Mouse (Mus musculus) hindbrain, embryonic 12.5 days (tissue): ENCODE data around the gene Ccnd3. TPM values are rescaled to one million over a fixed set of nuclear protein-coding genes. Genes with fewer than 3 reads are reported as not detected.

Source experiments
- ATAC-seq: fragments of 200-750 bp; cut with Nextera tagmentation; 2 replicates; pipeline ENCODE4 v1.8.0; 2017; ENCODE audit warnings: moderate TSS enrichment; ENCODE audit not compliant: low FRiP score
- H3K27ac ChIP-seq: fragments of 300-500 bp; sonication (generic); 2 replicates; pipeline ENCODE4 v1.5.1; 2016; ENCODE audit warnings: mild to moderate bottlenecking
- H3K27me3 ChIP-seq: fragments of 300-500 bp; sonication (generic); 2 replicates; pipeline ENCODE4 v1.6.1; 2016; ENCODE audit warnings: mild to moderate bottlenecking
- H3K36me3 ChIP-seq: fragments of 300-500 bp; sonication (generic); 2 replicates; pipeline ENCODE4 v1.6.1; 2016; ENCODE audit warnings: mild to moderate bottlenecking
- H3K4me1 ChIP-seq: fragments of 300-500 bp; sonication (generic); 2 replicates; pipeline ENCODE4 v1.6.1; 2016
- H3K4me2 ChIP-seq: fragments of 300-500 bp; sonication (generic); replicated peaks from 2 replicates; pipeline ENCODE4 v1.6.1; 2016; ENCODE audit warnings: mild to moderate bottlenecking
- H3K4me3 ChIP-seq: fragments of 300-500 bp; sonication (generic); 2 replicates; pipeline ENCODE4 v1.5.1; 2016; ENCODE audit warnings: mild to moderate bottlenecking
- H3K9ac ChIP-seq: fragments of 300-500 bp; sonication (generic); 2 replicates; pipeline ENCODE4 v1.6.1; 2016; ENCODE audit warnings: mild to moderate bottlenecking, moderate library complexity
- H3K9me3 ChIP-seq: fragments of 300-500 bp; sonication (generic); replicated peaks from 2 replicates; pipeline ENCODE4 v1.6.1; 2016; ENCODE audit warnings: mild to moderate bottlenecking
- WGBS: fragments of 180-500 bp; shearing (Covaris S2); methylation state at CpG from one replicate; pipeline ENCODE4 v1.1.7; 2016; 5-methylcytosine and 5-hydroxymethylcytosine counted together
- polyA plus RNA-seq: library from polyadenylated mRNA; unstranded; fragments of >200 nt; fragmentation: Nextera tagmentation; extraction: Ambion mirVana; gene quantifications from 2 replicates; pipeline ENCODE4 v1.2.1, GENCODE M21; 2016

Ccnd3 gene
- polyA plus RNA-seq, 1 experiment from 2014 or later: 177 TPM

DNA sequence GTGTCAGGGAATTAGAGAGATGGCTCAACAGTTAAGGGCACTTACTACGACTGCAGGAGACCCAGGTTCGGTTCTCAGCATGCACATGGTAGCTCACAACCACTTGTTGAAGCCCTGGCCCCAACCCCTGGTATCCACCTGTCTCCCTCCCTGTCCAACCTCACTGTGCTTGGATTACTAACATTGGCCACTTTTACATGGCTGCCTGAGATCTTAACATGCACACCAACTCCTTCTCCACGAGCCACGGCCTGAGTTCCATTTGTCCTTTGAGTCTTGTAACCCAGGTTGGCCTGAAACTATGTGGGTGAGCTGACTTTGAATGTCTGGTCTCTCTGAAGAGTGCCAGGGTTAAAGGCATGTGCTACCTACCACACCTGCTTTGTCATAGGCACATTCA is 1.8 kb downstream of the Ccnd3 start:
- Histone ChIP-seq H3K36me3 (no peaks in the 10 kb centered on the region), H3K4me3 (no peak overlapping the region), H3K4me2 (no peak overlapping the region), H3K27me3 (no peaks in the 10 kb centered on the region), H3K9me3 (no peaks in the 10 kb centered on the region), H3K4me1 (peaks cover 21% of the 10 kb centered on the region), H3K27ac (no peak overlapping the region), H3K9ac (no peak overlapping the region)
- WGBS: 93% methylated on average over 4 of the region's 4 CpGs
- ATAC-seq: no peak

DNA sequence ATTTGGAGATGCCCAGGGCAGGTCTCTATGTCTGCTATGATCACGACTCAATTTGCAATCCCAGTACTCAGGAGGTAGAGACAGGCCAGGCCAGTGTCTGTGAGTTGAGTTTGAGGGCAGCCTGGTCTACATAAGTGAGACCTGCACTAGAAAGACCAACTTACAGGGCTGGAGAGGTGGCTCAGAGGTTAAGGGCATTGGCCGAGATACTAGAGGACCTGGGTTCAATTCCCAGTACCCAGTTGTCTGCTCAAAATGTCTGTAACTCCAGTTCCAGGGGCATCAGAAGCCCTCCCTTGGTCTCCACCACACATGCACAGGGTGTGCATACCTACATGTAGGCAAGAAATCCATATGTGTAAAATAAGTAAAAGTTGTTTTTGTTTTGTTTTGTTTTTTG is 2.7 kb downstream of the Ccnd3 start:
- Histone ChIP-seq H3K27ac (no peak overlapping the region), H3K4me1 (peaks cover 21% of the 10 kb centered on the region), H3K4me3 (no peak overlapping the region), H3K9ac (no peak overlapping the region), H3K4me2 (no peak overlapping the region), H3K9me3 (no peaks in the 10 kb centered on the region), H3K27me3 (no peaks in the 10 kb centered on the region), H3K36me3 (no peaks in the 10 kb centered on the region)
- ATAC-seq: no peak
- 88% methylated on average over 2 of the region's 2 CpGs for WGBS

DNA sequence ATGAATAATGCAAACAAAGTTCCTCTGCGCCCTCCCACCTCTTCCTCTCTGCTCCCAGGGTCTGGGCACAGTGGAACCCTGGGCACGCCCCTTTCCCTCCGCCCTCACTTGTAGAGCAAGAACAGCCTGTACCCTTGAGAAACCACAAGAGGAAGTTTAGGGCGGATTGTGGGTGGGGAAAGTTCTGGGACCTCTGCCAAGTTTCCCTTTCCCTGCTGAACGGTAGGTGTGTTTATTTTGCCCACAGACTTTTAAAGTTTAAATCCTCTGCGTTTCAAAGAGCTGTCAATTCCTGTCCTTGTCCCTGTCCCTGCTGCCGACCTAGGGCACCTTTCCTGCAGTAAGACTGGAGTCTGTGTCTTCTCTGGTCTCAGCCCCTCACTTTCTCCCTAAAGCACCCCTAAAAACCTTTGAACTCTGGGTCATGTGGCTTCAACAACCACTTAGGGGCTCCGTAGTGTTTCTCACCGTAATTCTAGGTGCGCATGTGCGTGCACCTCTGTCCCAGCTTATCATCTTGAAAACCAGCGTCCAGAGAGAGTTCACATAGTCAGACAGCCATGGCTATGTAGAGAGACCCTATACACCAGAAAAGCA is 3.3 kb downstream of the Ccnd3 start:
- H3K4me2 ChIP-seq: peak overlapping the region; percentile 27; the same call in 1 of the 2 replicates
- peak overlapping the region; percentile 70 for H3K27ac ChIP-seq
- WGBS: 58% methylated on average over 12 of the region's 12 CpGs
- H3K4me3 ChIP-seq: no peak overlapping the region
- no peaks in the 10 kb centered on the region for H3K9me3 ChIP-seq
- H3K27me3 ChIP-seq: no peaks in the 10 kb centered on the region
- peaks cover 21% of the 10 kb centered on the region for H3K4me1 ChIP-seq
- no peak for ATAC-seq
- H3K9ac ChIP-seq: no peak overlapping the region
- H3K36me3 ChIP-seq: no peaks in the 10 kb centered on the region

DNA sequence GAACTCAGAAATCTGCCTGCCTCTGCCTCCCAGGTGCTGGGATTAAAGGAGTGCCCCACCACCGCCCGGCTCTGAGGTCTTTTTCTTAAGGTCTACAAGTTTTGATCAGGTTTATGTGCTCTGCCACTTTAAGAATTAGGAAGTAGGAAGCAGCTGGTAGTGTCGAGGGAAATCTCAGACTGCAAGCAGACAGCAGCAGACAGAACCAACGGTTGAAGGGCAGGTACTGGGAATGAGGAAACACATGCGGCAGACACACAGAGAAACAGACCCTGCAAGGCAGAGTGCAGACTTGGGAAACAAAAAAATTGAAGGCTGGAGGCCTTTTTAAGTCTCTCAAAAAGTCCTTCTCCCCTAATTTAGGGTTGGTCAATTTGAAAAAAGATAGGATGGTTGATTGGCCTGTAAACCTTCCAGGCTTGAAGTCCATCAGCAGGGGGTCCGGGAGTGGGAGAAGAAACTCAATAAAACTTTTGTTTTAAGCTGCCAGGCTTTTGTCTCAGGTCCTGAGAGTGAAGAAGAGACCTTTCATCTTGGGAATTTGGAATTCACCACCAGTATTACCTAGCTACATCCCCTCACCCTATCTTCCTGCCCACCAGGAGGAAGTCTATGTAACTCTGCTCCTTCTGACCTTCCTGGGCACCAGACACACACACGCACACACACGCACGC is 4.3 kb downstream of the Ccnd3 start:
- no peak overlapping the region for H3K4me2 ChIP-seq
- no peak overlapping the region for H3K27ac ChIP-seq
- no peak overlapping the region for H3K9ac ChIP-seq
- H3K4me3 ChIP-seq: no peak overlapping the region
- WGBS: 51% methylated on average over 9 of the region's 9 CpGs
- H3K27me3 ChIP-seq: no peaks in the 10 kb centered on the region
- H3K36me3 ChIP-seq: no peaks in the 10 kb centered on the region
- H3K9me3 ChIP-seq: no peaks in the 10 kb centered on the region
- no peak for ATAC-seq
- peaks cover 21% of the 10 kb centered on the region for H3K4me1 ChIP-seq

DNA sequence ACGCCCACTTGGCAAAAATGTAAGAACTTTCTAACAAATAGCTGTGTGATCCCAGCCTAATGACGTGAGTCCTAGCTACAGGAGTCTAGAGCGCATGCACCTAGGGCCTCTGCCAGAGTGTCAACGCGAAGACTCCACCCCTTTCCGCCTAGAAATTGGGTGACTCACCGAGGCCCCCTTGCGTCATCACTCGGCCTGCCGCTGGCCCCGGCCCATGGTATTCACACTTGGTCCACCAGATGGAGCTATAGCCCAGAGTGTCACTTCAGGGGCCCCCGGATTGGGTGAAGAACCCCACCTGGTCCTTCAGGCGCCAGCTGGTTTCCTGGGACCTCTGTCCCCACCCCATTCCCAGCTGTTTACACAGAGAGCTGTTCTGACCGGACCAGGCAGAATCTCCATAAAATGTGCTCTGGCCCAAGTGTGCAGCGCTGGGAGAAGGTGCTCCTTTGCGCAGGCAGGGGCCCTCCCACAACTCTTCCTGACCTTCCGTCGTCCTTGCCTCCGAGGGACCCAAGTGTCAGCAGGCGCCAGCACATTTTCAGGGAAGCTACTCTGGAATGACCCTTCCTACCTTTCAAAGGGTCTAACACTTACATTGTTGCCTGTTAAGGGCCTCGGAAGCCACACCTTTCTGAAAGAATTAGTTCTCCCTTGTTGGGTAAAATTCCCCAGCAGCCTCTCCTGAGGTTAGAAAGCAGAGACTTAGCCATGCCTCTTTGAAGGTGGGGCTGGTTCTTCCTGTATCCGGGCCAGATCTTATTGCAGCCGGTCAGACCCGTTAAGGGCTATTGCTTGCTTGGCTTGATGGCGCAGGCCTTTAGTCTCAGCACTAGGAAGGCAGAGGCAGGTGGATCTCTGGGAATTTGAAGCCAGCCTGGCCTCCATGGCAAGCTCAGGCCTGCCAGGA is 6.5 kb downstream of the Ccnd3 start:
- no peak overlapping the region for H3K9ac ChIP-seq
- peak overlapping the region; percentile 56; the same call in 1 of the 2 replicates for H3K27ac ChIP-seq
- H3K4me2 ChIP-seq: peak overlapping the region; percentile 17
- ATAC-seq: peak; percentile 88
- H3K27me3 ChIP-seq: no peaks in the 10 kb centered on the region
- no peaks in the 10 kb centered on the region for H3K36me3 ChIP-seq
- H3K4me3 ChIP-seq: peak overlapping the region; percentile 1; the same call in 1 of the 2 replicates
- no peaks in the 10 kb centered on the region for H3K9me3 ChIP-seq
- peaks cover 10% of the 10 kb centered on the region; the same call in 1 of the 2 replicates for H3K4me1 ChIP-seq
- WGBS: 18% methylated on average over 25 of the region's 25 CpGs

DNA sequence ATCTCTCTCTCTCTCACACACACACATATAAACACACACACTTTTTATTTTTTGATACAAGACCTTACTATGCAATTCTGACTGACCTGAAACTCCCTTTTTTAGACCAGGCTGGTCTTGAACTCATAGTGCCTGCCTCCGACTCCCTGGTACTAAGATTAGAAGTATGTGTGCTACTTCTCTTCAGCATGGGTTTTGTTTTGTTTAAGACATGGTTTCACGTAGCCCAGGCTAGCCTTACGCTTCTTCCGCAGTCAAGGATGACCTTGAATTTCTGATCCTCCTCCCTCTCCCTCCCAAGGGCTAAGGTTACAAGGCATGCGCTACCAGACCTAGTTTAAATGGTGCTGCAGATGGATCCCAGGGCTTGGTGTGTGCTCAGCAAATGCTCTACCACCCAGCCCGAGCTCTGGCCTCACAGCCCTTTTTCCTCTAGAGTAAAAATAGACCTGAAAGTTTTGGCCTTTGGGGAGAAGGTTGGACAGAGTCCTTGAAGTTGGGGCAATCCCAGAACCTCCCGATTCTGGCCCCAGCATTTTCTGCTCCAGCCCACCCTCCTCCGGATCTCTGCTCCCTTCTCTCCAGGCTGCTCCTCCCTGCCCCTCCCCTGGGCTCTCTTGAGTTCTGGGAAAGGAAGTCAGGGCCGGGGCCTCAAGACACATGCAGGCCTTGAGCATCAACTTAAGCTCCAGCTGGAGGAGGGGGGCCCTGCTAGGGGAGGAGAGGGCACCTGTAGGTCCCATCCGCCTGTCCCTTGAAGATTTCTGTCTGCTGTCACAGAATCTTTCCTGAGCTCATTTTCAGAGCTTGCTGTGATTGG is 8.3 kb downstream of the Ccnd3 start:
- no peak overlapping the region for H3K27ac ChIP-seq
- H3K4me1 ChIP-seq: peaks cover 15% of the 10 kb centered on the region
- no peak for ATAC-seq
- 73% methylated on average over 10 of the region's 10 CpGs for WGBS
- no peak overlapping the region for H3K4me3 ChIP-seq
- 0 out of 2 replicates have a peak overlapping the region, but pooled peaks have one; percentile 4 for H3K9ac ChIP-seq
- no peaks in the 10 kb centered on the region for H3K36me3 ChIP-seq
- no peaks in the 10 kb centered on the region for H3K27me3 ChIP-seq
- no peaks in the 10 kb centered on the region for H3K9me3 ChIP-seq
- H3K4me2 ChIP-seq: no peak overlapping the region

DNA sequence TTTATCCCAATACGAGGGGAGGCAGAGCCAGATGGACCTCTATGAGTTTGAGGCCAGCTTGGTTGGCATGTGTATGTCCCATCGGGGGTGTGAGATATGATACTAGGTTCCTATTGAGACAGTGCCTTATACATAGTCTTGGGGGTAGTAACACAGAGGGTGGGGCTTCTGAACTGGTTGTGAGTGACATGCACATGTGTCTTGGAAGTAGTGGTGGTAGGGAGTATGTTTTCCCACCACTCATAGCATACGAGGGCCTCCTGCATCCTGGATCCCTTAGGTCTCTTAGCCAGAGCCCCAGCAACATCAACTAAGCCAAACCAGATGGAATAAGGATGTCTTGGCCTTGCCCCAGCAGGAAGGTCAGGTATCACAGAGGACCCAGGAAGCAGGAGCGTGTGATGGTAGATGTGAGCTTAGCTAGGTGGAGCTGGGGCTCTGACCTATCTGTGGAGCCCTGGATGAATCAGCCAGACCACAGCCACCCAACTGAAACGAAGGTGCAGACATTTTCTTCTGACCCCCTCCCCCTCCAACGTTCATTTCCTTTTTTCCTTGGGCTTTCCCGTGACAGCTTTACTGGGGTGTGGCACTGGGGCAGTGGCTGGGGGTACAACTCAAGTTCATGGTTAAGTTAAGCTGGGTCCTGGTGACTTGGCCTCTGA is 10.5 kb downstream of the Ccnd3 start:
- Histone ChIP-seq H3K4me2 (no peak overlapping the region), H3K27ac (no peak overlapping the region), H3K27me3 (no peaks in the 10 kb centered on the region), H3K4me1 (peaks cover 11% of the 10 kb centered on the region), H3K9me3 (no peaks in the 10 kb centered on the region), H3K36me3 (no peaks in the 10 kb centered on the region), H3K4me3 (no peak overlapping the region), H3K9ac (no peak overlapping the region)
- no peak for ATAC-seq
- WGBS: 90% methylated on average over 7 of the region's 7 CpGs

DNA sequence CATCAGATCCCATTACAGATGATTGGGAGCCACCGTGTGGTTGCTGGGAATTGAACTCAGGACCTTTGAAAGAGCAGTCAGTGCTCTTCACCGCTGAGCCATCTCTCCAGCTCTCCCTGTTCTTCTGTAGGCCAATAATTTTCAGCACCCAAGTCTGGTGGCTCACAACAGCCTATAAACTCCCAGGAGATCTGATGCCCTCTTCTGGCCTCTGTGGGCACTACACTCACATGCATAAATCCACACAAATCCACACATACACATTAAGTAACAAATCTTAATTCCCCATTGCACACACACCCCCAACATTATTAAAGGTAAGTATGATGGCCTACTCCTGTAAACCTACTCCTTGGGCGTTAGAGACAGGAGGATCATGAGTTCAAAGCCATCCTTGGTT is 11.4 kb downstream of the Ccnd3 start:
- H3K27me3 ChIP-seq: no peaks in the 10 kb centered on the region
- H3K4me3 ChIP-seq: no peak overlapping the region
- ATAC-seq: no peak
- peaks cover 11% of the 10 kb centered on the region for H3K4me1 ChIP-seq
- WGBS: 95% methylated on average over 3 of the region's 3 CpGs
- no peak overlapping the region for H3K9ac ChIP-seq
- no peaks in the 10 kb centered on the region for H3K9me3 ChIP-seq
- H3K36me3 ChIP-seq: no peaks in the 10 kb centered on the region
- H3K4me2 ChIP-seq: no peak overlapping the region
- no peak overlapping the region for H3K27ac ChIP-seq

DNA sequence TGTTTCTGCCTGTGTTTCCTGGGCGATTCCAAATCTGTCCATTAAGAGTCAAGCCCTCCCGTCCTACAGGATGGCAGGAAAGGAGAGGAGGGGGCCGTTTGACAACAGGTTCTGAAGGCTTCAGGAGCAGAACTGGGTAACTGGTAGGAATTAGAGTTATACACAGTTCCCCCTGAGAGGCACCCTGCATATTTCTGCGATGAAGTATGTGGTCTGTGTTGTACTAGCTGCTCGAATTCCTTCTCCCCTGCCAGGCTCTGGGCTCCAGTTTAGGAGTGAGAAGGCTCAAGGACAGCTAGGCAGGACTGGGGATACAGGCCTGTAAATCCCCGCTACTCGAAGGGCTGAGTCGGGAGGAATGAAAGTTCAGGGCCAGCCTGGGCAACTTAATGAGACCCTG is 13.4 kb downstream of the Ccnd3 start:
- H3K27me3 ChIP-seq: no peaks in the 10 kb centered on the region
- H3K9me3 ChIP-seq: no peaks in the 10 kb centered on the region
- peak overlapping the region; percentile 64; the same call in 1 of the 2 replicates for H3K27ac ChIP-seq
- H3K4me3 ChIP-seq: no peak overlapping the region
- no peak overlapping the region for H3K4me2 ChIP-seq
- no peak for ATAC-seq
- H3K36me3 ChIP-seq: no peaks in the 10 kb centered on the region
- H3K4me1 ChIP-seq: peaks cover 28% of the 10 kb centered on the region
- no peak overlapping the region for H3K9ac ChIP-seq
- WGBS: 44% methylated on average over 8 of the region's 8 CpGs

DNA sequence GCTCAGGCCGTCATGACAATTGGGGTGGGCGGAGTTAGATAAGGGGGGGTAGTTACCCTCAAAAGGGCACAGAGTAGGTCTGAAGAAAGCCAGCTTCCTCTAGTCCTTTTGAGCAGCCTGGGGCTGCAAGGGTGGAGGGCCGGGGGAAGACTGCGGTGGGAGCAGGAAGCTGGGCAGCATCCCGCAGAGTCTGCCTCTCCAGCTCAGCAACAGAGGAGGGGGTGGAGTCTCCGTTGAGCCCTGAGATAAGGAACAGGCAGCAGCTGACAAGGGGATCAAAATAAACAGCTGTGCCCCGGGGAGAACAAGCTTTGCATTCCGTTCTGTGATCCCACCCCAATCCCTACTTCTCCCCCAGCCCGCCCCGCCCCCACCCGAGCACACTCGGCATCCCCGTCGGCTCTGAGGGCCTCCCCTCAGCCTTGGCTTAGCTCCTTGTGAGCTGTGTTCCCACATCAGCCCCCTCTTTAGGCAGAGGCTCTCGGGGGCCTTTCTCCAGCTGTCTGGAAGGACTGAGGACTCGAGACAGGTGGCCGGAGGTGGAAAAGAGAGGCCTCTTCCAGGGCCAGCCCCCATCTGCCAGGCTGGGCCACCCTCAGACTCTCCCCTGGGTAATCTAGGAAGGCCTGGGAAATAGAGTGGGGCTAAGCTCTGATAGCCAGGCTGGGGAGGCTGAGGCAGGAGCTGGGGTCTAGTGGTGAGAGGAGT is 16.9 kb downstream of the Ccnd3 start:
- peak overlapping the region; percentile 47; the same call in 1 of the 2 replicates for H3K9ac ChIP-seq
- 3% methylated on average over 17 of the region's 17 CpGs for WGBS

DNA sequence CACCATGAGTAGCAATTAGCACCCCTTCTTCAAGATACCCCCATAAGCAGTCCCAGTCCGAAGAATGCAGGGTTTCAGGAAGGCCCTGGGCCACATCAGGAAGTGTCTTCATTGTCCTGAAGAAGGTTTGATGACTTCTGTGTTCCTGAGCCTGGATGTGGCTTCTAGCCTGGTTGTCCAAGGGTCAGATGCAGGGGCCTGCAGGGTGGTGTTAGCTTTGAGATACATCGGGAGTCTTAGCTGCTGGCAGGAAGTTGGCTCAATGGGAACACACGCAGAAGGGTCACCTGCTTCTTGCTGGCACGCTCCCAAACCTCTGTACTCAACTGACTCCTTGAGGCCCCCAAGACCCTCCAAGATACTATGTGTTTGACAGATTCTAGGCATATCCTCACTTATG is 17.7 kb downstream of the Ccnd3 start:
- Histone ChIP-seq H3K27ac (peak overlapping the region; percentile 92), H3K9ac (no peak overlapping the region), H3K4me1 (peaks cover 37% of the 10 kb centered on the region), H3K4me3 (no peak overlapping the region), H3K9me3 (no peaks in the 10 kb centered on the region), H3K36me3 (no peaks in the 10 kb centered on the region), H3K4me2 (no peak overlapping the region), H3K27me3 (no peaks in the 10 kb centered on the region)
- 61% methylated on average over 4 of the region's 4 CpGs for WGBS
- peak; percentile 27; the same call in 1 of the 2 replicates for ATAC-seq

More for the DNA sequence above, 16.9 kb downstream of the Ccnd3 start:
- H3K4me3 ChIP-seq: peak overlapping the region; percentile 5; the same call in 1 of the 2 replicates
- peak overlapping the region; percentile 47 for H3K4me2 ChIP-seq
- H3K36me3 ChIP-seq: no peaks in the 10 kb centered on the region
- H3K27me3 ChIP-seq: no peaks in the 10 kb centered on the region
- no peaks in the 10 kb centered on the region for H3K9me3 ChIP-seq
- H3K27ac ChIP-seq: peak overlapping the region; percentile 92
- peak; percentile 88 for ATAC-seq
- peaks cover 32% of the 10 kb centered on the region for H3K4me1 ChIP-seq
